Mouse (Mus musculus) liver, embryonic 14.5 days (tissue): ENCODE data around the gene Usp39. TPM values are rescaled to one million over a fixed set of nuclear protein-coding genes. Genes with fewer than 3 reads are reported as not detected.
A peak's percentile ranks its signal among the peaks of the same experiment; 100 is the strongest.

ENCODE experiments used
- ATAC-seq: fragments of 200-750 bp; cut with Nextera tagmentation; 2 replicates; pipeline ENCODE4 v1.8.0; 2017; ENCODE audit warnings: moderate number of reproducible peaks, mild to moderate bottlenecking, moderate library complexity; ENCODE audit not compliant: insufficient read depth
- DNase-seq, 3 experiments: peaks; one replicate each; pipeline ENCODE4 v3.0.0-alpha.2; 2012 to 2013; ENCODE audit warnings: low read depth in 3 of 3, low spot score in 3 of 3
- H3K27ac ChIP-seq: fragments of 300-500 bp; sonication (generic); 2 replicates; pipeline ENCODE4 v1.5.1; 2014; ENCODE audit warnings: moderate library complexity, mild to moderate bottlenecking, control low read depth, inconsistent platforms
- H3K27me3 ChIP-seq: fragments of 300-500 bp; sonication (generic); 2 replicates; pipeline ENCODE4 v1.6.1; 2014; ENCODE audit warnings: mild to moderate bottlenecking, low read length, moderate library complexity; ENCODE audit not compliant: control insufficient read depth, insufficient read depth
- H3K36me3 ChIP-seq: fragments of 300-500 bp; sonication (generic); replicated peaks from 2 replicates; pipeline ENCODE4 v1.6.1; 2014; ENCODE audit warnings: low read depth; ENCODE audit not compliant: control insufficient read depth, insufficient read depth
- H3K4me1 ChIP-seq, 2 experiments: fragments of 200-500 bp in 1 of 2; fragments of 300-500 bp in 1 of 2; sonication (generic) in 1 of 2; replicated peaks; 2 replicates each; pipeline ENCODE4 v1.6.1; 2012 to 2014; ENCODE audit warnings: antibody characterized with exemption in 1 of 2, inconsistent platforms in 1 of 2, low read length in 1 of 2; ENCODE audit not compliant: control insufficient read depth in 2 of 2, insufficient read depth in 2 of 2
- H3K4me2 ChIP-seq: fragments of 300-500 bp; sonication (generic); 2 replicates; pipeline ENCODE4 v1.6.1; 2014; ENCODE audit warnings: low read depth, mild to moderate bottlenecking, control low read depth, moderate library complexity
- H3K4me3 ChIP-seq, 2 experiments: fragments of 200-500 bp in 1 of 2; fragments of 300-500 bp in 1 of 2; sonication (generic) in 1 of 2; 2 replicates each; pipeline ENCODE4 v1.5.1; 2012 to 2014; ENCODE audit warnings: low read depth in 2 of 2, low read length in 2 of 2, mild to moderate bottlenecking in 2 of 2, control low read depth in 1 of 2, inconsistent platforms in 1 of 2, moderate library complexity in 1 of 2; ENCODE audit not compliant: insufficient read depth in 1 of 2
- H3K9ac ChIP-seq: fragments of 300-500 bp; sonication (generic); replicated peaks from 2 replicates; pipeline ENCODE4 v1.6.1; 2014; ENCODE audit warnings: mild to moderate bottlenecking, control low read depth, moderate library complexity
- H3K9me3 ChIP-seq: fragments of 300-500 bp; sonication (generic); 2 replicates; pipeline ENCODE4 v1.6.1; 2016; ENCODE audit warnings: low read length, mixed read lengths; ENCODE audit not compliant: control insufficient read depth
- CTCF ChIP-seq: IDR thresholded peaks from 2 replicates; pipeline ENCODE4 v1.5.1; 2016; ENCODE audit warnings: antibody characterized with exemption, low read depth, control low read depth
- EP300 ChIP-seq: IDR thresholded peaks from 2 replicates; pipeline ENCODE4 v1.6.1; 2016; ENCODE audit warnings: antibody characterized with exemption, low read depth
- WGBS: fragments of 180-500 bp; shearing (Covaris S2); extraction: QIAGEN DNeasy Blood & Tissue Kit; methylation state at CpG from one replicate; pipeline ENCODE4 v1.1.7; 2014; ENCODE audit not compliant: insufficient replicate concordance; 5-methylcytosine and 5-hydroxymethylcytosine counted together
- polyA plus RNA-seq, 2 experiments: library from polyadenylated mRNA; depleted of rRNA in 1 of 2; stranded (reverse) in 1 of 2; unstranded in 1 of 2; fragments of >200 nt; fragmentation: Nextera tagmentation in 1 of 2; extraction: Ambion mirVana in 1 of 2; gene quantifications; 2 replicates each; pipeline versions ENCODE4 v1.2.1 to v1.2.3; 2012 to 2014

The Usp39 gene
- polyA plus RNA-seq, 2 experiments = 32.7 to 49.6 TPM

- ATAC-seq (no peak), DNase-seq (no peak)
- TF ChIP-seq CTCF (no peak), EP300 (no peak)
- peak overlapping the region; percentile 44 for H3K9ac ChIP-seq
- H3K9me3 ChIP-seq = no peaks in the 10 kb centered on the region
- peaks cover 58 to 61% of the 10 kb centered on the region in 2 experiments for H3K4me1 ChIP-seq
- H3K4me3 ChIP-seq = no peak overlapping the region
- no peaks in the 10 kb centered on the region for H3K36me3 ChIP-seq
- H3K4me2 ChIP-seq = no peak overlapping the region
- H3K27me3 ChIP-seq = no peaks in the 10 kb centered on the region
- H3K27ac ChIP-seq = peak overlapping the region; percentile 98
- 29% methylated on average over 9 of the region's 9 CpGs for WGBS
Measured at GRCm38 (mm10) chr6:72277508-72278166, 67.3 kb downstream of the Usp39 start.

GRCm38 (mm10) chr6:72276972-72277441, 68.0 kb downstream of the Usp39 start:
- no peak for ATAC-seq
- Histone ChIP-seq H3K4me2 (no peak overlapping the region), H3K27ac (peak overlapping the region; percentile 26; the same call in 1 of the 2 replicates), H3K9ac (no peak overlapping the region), H3K9me3 (no peaks in the 10 kb centered on the region), H3K4me1 (peaks cover 63 to 67% of the 10 kb centered on the region in 2 experiments), H3K27me3 (no peaks in the 10 kb centered on the region), H3K4me3 (no peak overlapping the region), H3K36me3 (no peaks in the 10 kb centered on the region)
- DNase-seq = no peak
- TF ChIP-seq CTCF (no peak), EP300 (no peak)
- 67% methylated on average over 13 of the region's 13 CpGs for WGBS

GRCm38 (mm10) chr6:72276141-72276540, 68.8 kb downstream of the Usp39 start:
- Histone ChIP-seq H3K9ac (no peak overlapping the region), H3K27me3 (no peaks in the 10 kb centered on the region), H3K4me1 (peaks cover 63 to 68% of the 10 kb centered on the region in 2 experiments), H3K36me3 (no peaks in the 10 kb centered on the region), H3K4me3 (no peak overlapping the region), H3K9me3 (no peaks in the 10 kb centered on the region), H3K27ac (no peak overlapping the region), H3K4me2 (no peak overlapping the region)
- TF ChIP-seq EP300 (no peak), CTCF (peak; percentile 43)
- WGBS = 87% methylated on average over 6 of the region's 6 CpGs
- ATAC-seq = no peak
- no peak for DNase-seq

- ATAC-seq = no peak
- Histone ChIP-seq H3K4me2 (no peak overlapping the region), H3K4me3 (no peak overlapping the region), H3K36me3 (no peaks in the 10 kb centered on the region), H3K27me3 (no peaks in the 10 kb centered on the region), H3K4me1 (peaks cover 57 to 69% of the 10 kb centered on the region in 2 experiments), H3K27ac (no peak overlapping the region), H3K9ac (no peak overlapping the region), H3K9me3 (no peaks in the 10 kb centered on the region)
- TF ChIP-seq CTCF = no peak
- TF ChIP-seq EP300 = no peak
- DNase-seq = no peak
- 24% methylated on average over 4 of the region's 4 CpGs for WGBS
Measured at GRCm38 (mm10) chr6:72275527-72275926, 69.5 kb downstream of the Usp39 start.

GRCm38 (mm10) chr6:72273153-72273552, 71.8 kb downstream of the Usp39 start:
- Histone ChIP-seq H3K4me3 (peak overlapping the region in 1 of 2 experiments; percentile 10; a peak in 1 of 4 replicates), H3K27ac (peak overlapping the region; percentile 80), H3K4me2 (peak overlapping the region; percentile 67), H3K27me3 (no peaks in the 10 kb centered on the region), H3K36me3 (no peaks in the 10 kb centered on the region), H3K4me1 (peaks cover 37 to 48% of the 10 kb centered on the region in 2 experiments), H3K9ac (peak overlapping the region; percentile 62), H3K9me3 (no peaks in the 10 kb centered on the region)
- WGBS = 35% methylated on average over 6 of the region's 6 CpGs
- ATAC-seq (peak; percentile 78), DNase-seq (peak; percentile 62 to 74 (median 64))
- TF ChIP-seq EP300 = peak; percentile 54
- no peak for TF ChIP-seq CTCF
